Mouse (Mus musculus) intestine, embryonic 14.5 days (tissue): ENCODE results near the gene Galntl6. TPM values are rescaled to one million over a fixed set of nuclear protein-coding genes. Genes with fewer than 3 reads are reported as not detected.

Experiments used
- ATAC-seq: fragments of 200-750 bp; cut with Nextera tagmentation; replicated peaks from 2 replicates; pipeline ENCODE4 v1.8.0; 2017; ENCODE audit warnings: low read depth, moderate number of reproducible peaks, moderate TSS enrichment, moderate library complexity; ENCODE audit not compliant: low FRiP score, low TSS enrichment
- DNase-seq: peaks from one replicate; pipeline ENCODE4 v3.0.0-alpha.2; 2018; ENCODE audit warnings: low spot score
- H3K27ac ChIP-seq: fragments of 300-500 bp; sonication (generic); 2 replicates; pipeline ENCODE4 v1.5.1; 2014; ENCODE audit warnings: low read depth, mild to moderate bottlenecking, control low read depth
- H3K27me3 ChIP-seq: fragments of 300-500 bp; sonication (generic); replicated peaks from 2 replicates; pipeline ENCODE4 v1.6.1; 2014; ENCODE audit warnings: low read length, control low read depth; ENCODE audit not compliant: control insufficient read depth, insufficient read depth
- H3K36me3 ChIP-seq: fragments of 300-500 bp; sonication (generic); 2 replicates; pipeline ENCODE4 v1.6.1; 2014; ENCODE audit warnings: low read length, control low read depth; ENCODE audit not compliant: control insufficient read depth, insufficient read depth
- H3K4me1 ChIP-seq: fragments of 300-500 bp; sonication (generic); replicated peaks from 2 replicates; pipeline ENCODE4 v1.6.1; 2014; ENCODE audit warnings: low read length, control low read depth, mixed read lengths; ENCODE audit not compliant: control insufficient read depth, insufficient read depth
- H3K4me2 ChIP-seq: fragments of 300-500 bp; sonication (generic); 2 replicates; pipeline ENCODE4 v1.6.1; 2014; ENCODE audit warnings: low read length
- H3K4me3 ChIP-seq: fragments of 300-500 bp; sonication (generic); 2 replicates; pipeline ENCODE4 v1.5.1; 2014; ENCODE audit warnings: low read depth, low read length, control low read depth, mixed read lengths
- H3K9ac ChIP-seq: fragments of 300-500 bp; sonication (generic); 2 replicates; pipeline ENCODE4 v1.6.1; 2014; ENCODE audit warnings: mild to moderate bottlenecking, low read length
- H3K9me3 ChIP-seq: fragments of 300-500 bp; sonication (generic); 2 replicates; pipeline ENCODE4 v1.6.1; 2016; ENCODE audit warnings: low read length, control low read depth; ENCODE audit not compliant: control insufficient read depth
- WGBS: fragments of 180-500 bp; shearing (Covaris S2); extraction: QIAGEN DNeasy Blood & Tissue Kit; methylation state at CpG from one replicate; pipeline ENCODE4 v1.1.7; 2014; 5-methylcytosine and 5-hydroxymethylcytosine counted together
- polyA plus RNA-seq: library from polyadenylated mRNA; unstranded; fragments of >200 nt; fragmentation: Nextera tagmentation; extraction: Ambion mirVana; gene quantifications from 2 replicates; pipeline ENCODE4 v1.2.1, GENCODE M21; 2014

Galntl6 gene
- polyA plus RNA-seq, 1 experiment from 2014 or later = 0.41 TPM

DNA sequence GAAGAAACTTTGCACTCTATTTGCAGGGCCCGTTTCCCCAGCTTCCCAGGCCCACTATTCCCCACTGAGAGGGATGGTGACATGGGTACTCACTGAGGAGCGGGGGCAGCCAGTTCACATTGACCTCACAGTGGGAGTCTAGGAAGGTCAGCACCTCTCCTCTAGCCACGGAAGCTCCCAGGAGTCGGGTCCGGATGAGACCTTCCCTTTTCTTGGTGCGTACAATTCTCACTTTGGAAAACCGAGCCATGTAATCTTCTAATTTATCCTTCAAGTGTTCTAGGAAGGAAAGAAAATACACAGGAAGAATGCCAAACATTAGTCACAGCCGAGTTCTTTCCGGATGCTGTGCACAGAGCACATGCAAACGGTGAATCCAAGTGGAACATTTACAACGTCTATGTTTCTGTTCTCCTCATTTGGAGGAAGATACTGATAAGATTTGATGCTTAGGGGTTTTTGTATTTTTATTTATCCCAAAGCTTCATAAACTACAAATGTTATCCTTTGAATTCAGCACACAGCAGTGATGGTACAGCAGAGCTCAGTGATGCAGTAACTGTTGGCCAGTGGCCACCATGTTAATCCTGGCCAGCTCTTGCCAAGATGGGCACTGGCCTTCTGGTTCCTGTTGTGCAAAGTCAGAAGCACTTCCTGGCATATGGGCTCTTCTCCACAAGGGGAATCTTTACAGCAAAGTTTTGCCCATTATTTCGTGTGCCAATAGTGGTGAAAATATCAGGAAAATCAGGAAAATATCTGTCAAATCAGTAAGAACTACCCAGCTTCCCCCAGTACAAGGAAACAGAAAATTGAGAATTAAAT lies 949.9 kb downstream of the Galntl6 start:
- Histone ChIP-seq H3K4me1 (peaks cover 15% of the 10 kb centered on the region), H3K4me3 (no peak overlapping the region), H3K27ac (no peak overlapping the region), H3K27me3 (no peaks in the 10 kb centered on the region), H3K36me3 (no peaks in the 10 kb centered on the region), H3K9me3 (no peaks in the 10 kb centered on the region), H3K9ac (no peak overlapping the region), H3K4me2 (no peak overlapping the region)
- ATAC-seq (no peak), DNase-seq (no peak)
- 60% methylated on average over 12 of the region's 12 CpGs for WGBS

DNA sequence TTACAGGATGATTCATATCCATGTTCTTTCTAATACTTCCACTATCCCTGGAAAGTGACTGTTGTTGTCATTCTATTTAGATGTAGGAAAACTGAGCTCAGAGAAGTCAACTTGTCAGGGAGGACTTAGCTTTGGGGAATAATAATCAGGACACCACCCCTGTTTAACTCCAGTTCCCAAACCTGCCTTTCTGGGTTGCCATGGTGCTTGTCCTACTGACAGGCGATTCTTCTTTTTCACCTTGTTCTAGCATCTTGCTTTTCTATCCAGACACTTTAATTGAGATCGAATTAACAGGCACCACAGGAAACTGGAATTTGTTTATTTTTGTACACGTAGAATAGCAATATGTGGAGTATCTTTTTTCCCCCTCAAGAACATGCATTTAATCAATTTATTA lies 953.3 kb downstream of the Galntl6 start:
- DNase-seq (no peak), ATAC-seq (no peak)
- Histone ChIP-seq H3K9ac (no peak overlapping the region), H3K4me2 (peak overlapping the region; percentile 33; the same call in 1 of the 2 replicates), H3K36me3 (no peaks in the 10 kb centered on the region), H3K27ac (no peak overlapping the region), H3K9me3 (no peaks in the 10 kb centered on the region), H3K4me1 (peaks cover 15% of the 10 kb centered on the region), H3K27me3 (no peaks in the 10 kb centered on the region), H3K4me3 (no peak overlapping the region)
- 39% methylated on average over 3 of the region's 3 CpGs for WGBS

DNA sequence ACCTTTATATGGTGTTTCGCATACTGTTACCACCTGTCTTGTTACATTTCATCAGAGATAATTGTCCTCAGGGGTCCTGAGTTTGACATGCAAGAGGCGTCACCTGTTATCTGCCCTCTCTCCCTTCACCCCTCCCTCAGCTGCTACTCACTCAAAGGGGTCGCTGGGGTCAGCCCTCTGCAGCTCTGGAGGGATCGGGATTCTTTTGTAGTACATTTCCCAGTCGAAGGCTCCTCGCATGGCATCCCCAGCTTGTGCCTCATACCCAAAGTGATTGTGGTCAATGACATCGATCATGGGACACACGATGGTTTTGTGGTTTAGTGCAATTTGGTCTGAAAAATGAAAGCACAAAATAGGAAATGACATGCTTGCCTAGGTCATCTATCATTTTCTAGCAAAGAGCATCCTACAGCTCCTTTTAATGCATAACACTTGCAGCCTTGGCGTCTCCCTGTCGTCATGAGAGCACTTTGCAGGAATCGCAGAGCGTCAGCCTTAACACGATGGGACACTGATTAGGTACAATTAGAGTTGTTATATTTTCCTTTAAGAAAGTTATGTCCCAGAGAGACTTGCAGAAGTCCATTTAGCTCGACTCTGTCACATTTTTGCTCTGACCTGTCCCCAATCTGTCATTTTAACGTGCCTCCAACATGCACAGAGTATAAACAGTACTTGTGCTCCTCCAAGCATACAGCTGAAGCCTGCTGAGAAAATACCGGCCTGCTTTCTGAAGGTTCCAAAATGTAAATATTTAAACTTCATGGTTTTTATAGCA lies 954.1 kb downstream of the Galntl6 start:
- no peaks in the 10 kb centered on the region for H3K36me3 ChIP-seq
- DNase-seq (peak; percentile 54), ATAC-seq (no peak)
- no peak overlapping the region for H3K4me3 ChIP-seq
- H3K27ac ChIP-seq = no peak overlapping the region
- 20% methylated on average over 16 of the region's 16 CpGs for WGBS
- H3K4me1 ChIP-seq = peaks cover 15% of the 10 kb centered on the region
- no peaks in the 10 kb centered on the region for H3K9me3 ChIP-seq
- no peak overlapping the region for H3K9ac ChIP-seq
- peak overlapping the region; percentile 33 for H3K4me2 ChIP-seq
- H3K27me3 ChIP-seq = no peaks in the 10 kb centered on the region

DNA sequence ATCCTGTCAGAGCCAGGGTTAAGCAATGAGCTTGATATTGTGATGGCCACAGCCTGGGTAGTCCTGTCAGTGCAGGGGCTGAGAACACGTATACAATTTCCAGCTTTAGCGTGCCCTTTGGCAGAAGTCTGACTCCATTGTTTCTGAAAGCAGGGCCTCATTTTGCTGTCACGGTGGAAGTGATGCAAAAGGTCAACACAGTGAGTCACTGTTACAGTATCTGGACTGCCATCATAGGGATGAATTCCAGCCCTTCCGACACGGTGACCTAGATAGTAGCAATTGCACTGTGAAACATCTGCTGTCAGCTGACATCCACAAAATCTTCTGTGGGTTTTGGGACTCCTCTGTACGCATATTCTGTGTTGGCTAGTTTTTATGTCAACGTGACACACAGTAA lies 956.9 kb downstream of the Galntl6 start:
- Histone ChIP-seq H3K4me1 (peaks cover 15% of the 10 kb centered on the region), H3K9ac (no peak overlapping the region), H3K4me2 (no peak overlapping the region), H3K27me3 (no peaks in the 10 kb centered on the region), H3K36me3 (no peaks in the 10 kb centered on the region), H3K27ac (no peak overlapping the region), H3K9me3 (no peaks in the 10 kb centered on the region), H3K4me3 (no peak overlapping the region)
- WGBS = 70% methylated on average over 7 of the region's 7 CpGs
- no peak for DNase-seq
- ATAC-seq = no peak

DNA sequence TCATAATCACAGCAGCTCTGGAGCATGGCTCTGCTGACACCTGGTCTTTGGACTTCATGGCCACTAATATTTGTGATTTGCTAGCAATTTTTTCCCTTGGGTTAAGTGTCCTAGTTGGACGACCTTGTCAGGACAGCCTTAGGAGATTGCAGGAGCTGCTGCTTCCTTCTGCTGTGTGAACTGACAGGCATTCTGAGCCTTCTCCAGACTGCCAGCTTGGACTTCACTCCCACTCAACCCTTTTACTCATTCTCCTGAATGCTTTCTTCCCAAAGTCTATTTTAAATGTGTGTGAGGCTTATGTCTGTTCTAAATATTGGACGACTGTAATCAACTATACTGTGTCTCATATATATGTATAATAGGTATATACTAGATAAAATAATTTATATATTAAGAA lies 971.3 kb downstream of the Galntl6 start:
- Histone ChIP-seq H3K9ac (no peak overlapping the region), H3K36me3 (no peaks in the 10 kb centered on the region), H3K27me3 (no peaks in the 10 kb centered on the region), H3K27ac (no peak overlapping the region), H3K9me3 (no peaks in the 10 kb centered on the region), H3K4me3 (no peak overlapping the region), H3K4me1 (no peaks in the 10 kb centered on the region), H3K4me2 (no peak overlapping the region)
- no peak for ATAC-seq
- DNase-seq = no peak
- WGBS = 60% methylated on average over 2 of the region's 2 CpGs

DNA sequence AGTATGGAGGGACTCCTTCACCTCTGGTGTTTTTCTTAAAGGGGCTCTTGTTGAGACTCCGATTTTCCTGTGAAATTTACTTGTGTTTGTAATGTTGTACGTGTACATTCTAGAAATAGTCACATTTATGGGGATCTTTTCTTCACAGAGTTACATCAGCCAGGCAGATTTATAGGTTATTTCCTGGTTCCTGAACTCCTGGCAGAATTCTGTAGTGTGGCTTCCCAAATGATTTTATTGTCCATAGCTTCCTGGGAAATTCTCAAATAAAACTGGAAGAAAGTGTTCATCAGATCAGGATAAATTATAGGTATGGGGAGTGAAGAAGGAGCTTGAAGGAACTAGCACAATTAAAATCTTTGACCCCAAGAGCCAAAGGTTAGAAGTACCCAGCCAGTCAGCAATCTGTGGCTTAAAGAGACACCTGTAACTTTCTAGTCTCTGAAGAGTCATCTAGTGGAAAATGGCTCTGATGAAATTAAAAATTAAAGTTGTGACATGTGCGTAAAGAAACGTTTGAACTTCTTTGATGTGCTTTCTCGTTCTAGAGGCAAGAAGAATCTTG lies 972.5 kb downstream of the Galntl6 start:
- no peak overlapping the region for H3K27ac ChIP-seq
- WGBS = 58% methylated on average over 5 of the region's 5 CpGs
- H3K27me3 ChIP-seq = no peaks in the 10 kb centered on the region
- H3K36me3 ChIP-seq = no peaks in the 10 kb centered on the region
- no peak overlapping the region for H3K9ac ChIP-seq
- H3K9me3 ChIP-seq = no peaks in the 10 kb centered on the region
- no peak for DNase-seq
- H3K4me2 ChIP-seq = peak overlapping the region; percentile 24; the same call in 1 of the 2 replicates
- no peak for ATAC-seq
- no peak overlapping the region for H3K4me3 ChIP-seq
- H3K4me1 ChIP-seq = no peaks in the 10 kb centered on the region

DNA sequence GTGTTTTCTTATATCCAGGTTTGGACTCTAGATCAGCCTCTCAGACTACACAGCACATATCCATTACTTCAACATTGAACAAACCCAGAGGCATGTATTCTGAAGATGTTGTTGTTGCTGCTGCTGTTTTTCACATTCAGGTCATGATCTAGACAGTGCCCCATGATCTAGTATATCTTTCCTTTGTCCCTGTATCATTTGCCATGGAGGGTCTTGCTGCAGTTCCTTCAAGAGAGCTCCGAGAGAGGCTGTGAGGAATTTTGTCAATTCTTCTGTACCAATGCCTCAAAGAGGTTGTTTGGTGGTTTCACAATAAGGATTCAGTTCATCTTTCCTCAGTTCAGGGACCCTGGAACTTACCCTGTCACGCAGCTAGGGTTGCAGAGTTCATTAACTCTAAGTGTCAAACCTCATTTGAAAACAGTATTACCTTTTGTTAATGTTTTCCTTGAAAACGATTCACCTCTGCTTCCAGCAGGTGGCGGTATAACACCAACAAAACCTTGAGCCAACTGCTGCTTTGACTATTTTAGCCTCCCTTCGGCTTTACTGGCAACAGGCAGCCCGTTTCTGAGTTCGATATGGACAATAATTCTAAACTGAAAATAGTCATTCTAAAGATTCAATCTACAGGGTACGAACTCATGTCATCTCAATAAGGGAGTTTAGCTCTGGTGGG lies 973.1 kb downstream of the Galntl6 start:
- Histone ChIP-seq H3K9ac (no peak overlapping the region), H3K4me3 (no peak overlapping the region), H3K27ac (no peak overlapping the region), H3K4me2 (peak overlapping the region; percentile 24; the same call in 1 of the 2 replicates), H3K36me3 (no peaks in the 10 kb centered on the region), H3K9me3 (no peaks in the 10 kb centered on the region), H3K27me3 (no peaks in the 10 kb centered on the region), H3K4me1 (no peaks in the 10 kb centered on the region)
- DNase-seq = peak; percentile 79
- no peak for ATAC-seq
- WGBS = 17% methylated on average over 8 of the region's 8 CpGs

DNA sequence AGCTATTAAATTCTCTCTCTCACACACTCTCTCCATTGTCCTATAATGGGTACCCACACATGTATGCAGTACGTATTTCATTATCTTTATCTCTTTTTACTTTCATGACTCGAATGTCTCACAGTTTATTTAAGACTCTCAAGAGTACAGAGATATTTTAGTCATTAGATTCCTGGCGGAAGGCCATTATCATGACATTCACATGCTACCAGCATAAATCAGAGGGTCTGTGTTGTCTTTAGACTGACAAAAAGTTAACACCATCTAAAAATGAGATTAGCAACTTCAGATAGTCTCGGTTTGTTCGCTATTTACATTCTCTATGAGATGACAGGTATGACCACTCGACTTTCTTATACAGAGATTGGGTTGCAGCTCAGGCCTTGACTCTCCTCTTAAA lies 985.4 kb downstream of the Galntl6 start:
- Histone ChIP-seq H3K9ac (no peak overlapping the region), H3K4me1 (no peaks in the 10 kb centered on the region), H3K4me3 (no peak overlapping the region), H3K9me3 (no peaks in the 10 kb centered on the region), H3K27ac (no peak overlapping the region), H3K4me2 (no peak overlapping the region), H3K36me3 (no peaks in the 10 kb centered on the region), H3K27me3 (no peaks in the 10 kb centered on the region)
- DNase-seq = no peak
- 29% methylated on average over 6 of the region's 6 CpGs for WGBS
- no peak for ATAC-seq
